Mouse (Mus musculus): ENCODE measurements around the gene Lrpprc. TPM values are rescaled to one million over a fixed set of nuclear protein-coding genes. Genes with fewer than 3 reads are reported as not detected.
A peak's percentile ranks its signal among the peaks of the same experiment; 100 is the strongest.

Lrpprc gene
- polyA plus RNA-seq, 1 experiment from 2014 or later: 54.8 TPM

GRCm38 (mm10) chr17:84707407-84707806, 83.2 kb downstream of the Lrpprc start:
- WGBS: 59% methylated on average over 4 of the region's 4 CpGs
- no peak overlapping the region for H3K4me2 ChIP-seq (replicated peaks; ENCODE audit: low read depth, low read length)
- no peaks in the 10 kb centered on the region for H3K27me3 ChIP-seq (ENCODE audit: insufficient read depth, low read length)
- H3K9ac ChIP-seq (replicated peaks; ENCODE audit: low read length): no peak overlapping the region
- no peak for ATAC-seq (ENCODE audit: low FRiP score, low TSS enrichment)
- H3K9me3 ChIP-seq (ENCODE audit: low read length): no peaks in the 10 kb centered on the region
- H3K36me3 ChIP-seq (ENCODE audit: insufficient read depth, low read length): peaks cover 36% of the 10 kb centered on the region
- no peak overlapping the region for H3K4me3 ChIP-seq (ENCODE audit: low read length)
- peaks cover 10% of the 10 kb centered on the region for H3K4me1 ChIP-seq (ENCODE audit: insufficient read depth, low read length)
- no peak overlapping the region for H3K27ac ChIP-seq (ENCODE audit: low read length)

- H3K4me2 ChIP-seq (replicated peaks; ENCODE audit: low read depth, low read length): no peak overlapping the region
- H3K9me3 ChIP-seq (ENCODE audit: low read length): no peaks in the 10 kb centered on the region
- peaks cover 24% of the 10 kb centered on the region for H3K4me1 ChIP-seq (ENCODE audit: insufficient read depth, low read length)
- H3K27me3 ChIP-seq (ENCODE audit: insufficient read depth, low read length): no peaks in the 10 kb centered on the region
- 28% methylated on average over 5 of the region's 5 CpGs for WGBS
- ATAC-seq (ENCODE audit: low FRiP score, low TSS enrichment): peak; percentile 10; the same call in 1 of the 2 replicates
- no peak overlapping the region for H3K9ac ChIP-seq (replicated peaks; ENCODE audit: low read length)
- H3K36me3 ChIP-seq (ENCODE audit: insufficient read depth, low read length): no peaks in the 10 kb centered on the region
- H3K27ac ChIP-seq (ENCODE audit: low read length): no peak overlapping the region
- H3K4me3 ChIP-seq (ENCODE audit: low read length): no peak overlapping the region
Observed at GRCm38 (mm10) chr17:84698727-84699126, 91.9 kb downstream of the Lrpprc start.

- Histone ChIP-seq H3K36me3 (ENCODE audit: insufficient read depth, low read length) (no peaks in the 10 kb centered on the region), H3K4me2 (replicated peaks; ENCODE audit: low read depth, low read length) (no peak overlapping the region), H3K9ac (replicated peaks; ENCODE audit: low read length) (no peak overlapping the region), H3K27ac (ENCODE audit: low read length) (no peak overlapping the region), H3K27me3 (ENCODE audit: insufficient read depth, low read length) (no peaks in the 10 kb centered on the region), H3K9me3 (ENCODE audit: low read length) (no peaks in the 10 kb centered on the region), H3K4me3 (ENCODE audit: low read length) (no peak overlapping the region), H3K4me1 (ENCODE audit: insufficient read depth, low read length) (peaks cover 11% of the 10 kb centered on the region)
- ATAC-seq (ENCODE audit: low FRiP score, low TSS enrichment): peak; percentile 59
- WGBS: 17% methylated on average over 6 of the region's 6 CpGs
Observed at GRCm38 (mm10) chr17:84696537-84696936, 94.1 kb downstream of the Lrpprc start.

- no peak overlapping the region for H3K4me2 ChIP-seq (replicated peaks; ENCODE audit: low read depth, low read length)
- peaks cover 8% of the 10 kb centered on the region for H3K4me1 ChIP-seq (ENCODE audit: insufficient read depth, low read length)
- no peaks in the 10 kb centered on the region for H3K36me3 ChIP-seq (ENCODE audit: insufficient read depth, low read length)
- no peak for ATAC-seq (ENCODE audit: low FRiP score, low TSS enrichment)
- no peak overlapping the region for H3K4me3 ChIP-seq (ENCODE audit: low read length)
- H3K27ac ChIP-seq (ENCODE audit: low read length): no peak overlapping the region
- H3K9ac ChIP-seq (replicated peaks; ENCODE audit: low read length): no peak overlapping the region
- no peaks in the 10 kb centered on the region for H3K9me3 ChIP-seq (ENCODE audit: low read length)
- WGBS: 70% methylated on average over 2 of the region's 2 CpGs
- no peaks in the 10 kb centered on the region for H3K27me3 ChIP-seq (ENCODE audit: insufficient read depth, low read length)
Observed at GRCm38 (mm10) chr17:84693741-84694140, 96.8 kb downstream of the Lrpprc start.

- no peaks in the 10 kb centered on the region for H3K36me3 ChIP-seq (ENCODE audit: insufficient read depth, low read length)
- H3K9ac ChIP-seq (replicated peaks; ENCODE audit: low read length): no peak overlapping the region
- 0 out of 2 replicates have a peak, but pooled peaks cover 2% of the 10 kb centered on the region for H3K4me1 ChIP-seq (ENCODE audit: insufficient read depth, low read length)
- ATAC-seq (ENCODE audit: low FRiP score, low TSS enrichment): no peak
- H3K4me3 ChIP-seq (ENCODE audit: low read length): no peak overlapping the region
- no peak overlapping the region for H3K27ac ChIP-seq (ENCODE audit: low read length)
- H3K27me3 ChIP-seq (ENCODE audit: insufficient read depth, low read length): no peaks in the 10 kb centered on the region
- no peak overlapping the region for H3K4me2 ChIP-seq (replicated peaks; ENCODE audit: low read depth, low read length)
- 67% methylated on average over 5 of the region's 5 CpGs for WGBS
- H3K9me3 ChIP-seq (ENCODE audit: low read length): no peaks in the 10 kb centered on the region
Observed at GRCm38 (mm10) chr17:84690111-84690510, 100.5 kb downstream of the Lrpprc start.

- Histone ChIP-seq H3K4me1 (ENCODE audit: insufficient read depth, low read length) (0 out of 2 replicates have a peak, but pooled peaks cover 5% of the 10 kb centered on the region), H3K4me3 (ENCODE audit: low read length) (no peak overlapping the region), H3K9ac (replicated peaks; ENCODE audit: low read length) (no peak overlapping the region), H3K36me3 (ENCODE audit: insufficient read depth, low read length) (no peaks in the 10 kb centered on the region), H3K27ac (ENCODE audit: low read length) (no peak overlapping the region), H3K9me3 (ENCODE audit: low read length) (no peaks in the 10 kb centered on the region), H3K4me2 (replicated peaks; ENCODE audit: low read depth, low read length) (no peak overlapping the region), H3K27me3 (ENCODE audit: insufficient read depth, low read length) (no peaks in the 10 kb centered on the region)
- no peak for ATAC-seq (ENCODE audit: low FRiP score, low TSS enrichment)
- WGBS: 77% methylated on average over 5 of the region's 5 CpGs
Observed at GRCm38 (mm10) chr17:84689316-84689715, 101.3 kb downstream of the Lrpprc start.

GRCm38 (mm10) chr17:84688834-84689233, 101.8 kb downstream of the Lrpprc start:
- Histone ChIP-seq H3K36me3 (ENCODE audit: insufficient read depth, low read length) (no peaks in the 10 kb centered on the region), H3K4me2 (replicated peaks; ENCODE audit: low read depth, low read length) (no peak overlapping the region), H3K27me3 (ENCODE audit: insufficient read depth, low read length) (no peaks in the 10 kb centered on the region), H3K9ac (replicated peaks; ENCODE audit: low read length) (no peak overlapping the region), H3K9me3 (ENCODE audit: low read length) (no peaks in the 10 kb centered on the region), H3K4me1 (ENCODE audit: insufficient read depth, low read length) (peaks cover 10% of the 10 kb centered on the region), H3K4me3 (ENCODE audit: low read length) (no peak overlapping the region), H3K27ac (ENCODE audit: low read length) (no peak overlapping the region)
- 90% methylated on average over 11 of the region's 11 CpGs for WGBS
- no peak for ATAC-seq (ENCODE audit: low FRiP score, low TSS enrichment)

- WGBS: 70% methylated on average over 5 of the region's 5 CpGs
Observed at GRCm38 (mm10) chr17:84687994-84688393, 102.6 kb downstream of the Lrpprc start.

GRCm38 (mm10) chr17:84685286-84685685, 105.3 kb downstream of the Lrpprc start:
- Histone ChIP-seq H3K36me3 (ENCODE audit: insufficient read depth, low read length) (no peaks in the 10 kb centered on the region), H3K4me3 (ENCODE audit: low read length) (no peak overlapping the region), H3K9ac (replicated peaks; ENCODE audit: low read length) (no peak overlapping the region), H3K4me1 (ENCODE audit: insufficient read depth, low read length) (peaks cover 14% of the 10 kb centered on the region), H3K27me3 (ENCODE audit: insufficient read depth, low read length) (no peaks in the 10 kb centered on the region), H3K27ac (ENCODE audit: low read length) (no peak overlapping the region), H3K9me3 (ENCODE audit: low read length) (no peaks in the 10 kb centered on the region), H3K4me2 (replicated peaks; ENCODE audit: low read depth, low read length) (no peak overlapping the region)
- 65% methylated on average over 4 of the region's 4 CpGs for whole genome bisulfite sequencing
- ATAC-seq (ENCODE audit: low FRiP score, low TSS enrichment): no peak

More at GRCm38 (mm10) chr17:84687994-84688393, 102.6 kb downstream of the Lrpprc start:
- Histone ChIP-seq H3K4me1 (ENCODE audit: insufficient read depth, low read length) (peaks cover 11% of the 10 kb centered on the region), H3K9ac (replicated peaks; ENCODE audit: low read length) (no peak overlapping the region), H3K27me3 (ENCODE audit: insufficient read depth, low read length) (no peaks in the 10 kb centered on the region), H3K9me3 (ENCODE audit: low read length) (no peaks in the 10 kb centered on the region), H3K4me2 (replicated peaks; ENCODE audit: low read depth, low read length) (no peak overlapping the region), H3K4me3 (ENCODE audit: low read length) (no peak overlapping the region), H3K27ac (ENCODE audit: low read length) (no peak overlapping the region), H3K36me3 (ENCODE audit: insufficient read depth, low read length) (no peaks in the 10 kb centered on the region)
- no peak for ATAC-seq (ENCODE audit: low FRiP score, low TSS enrichment)

GRCm38 (mm10) chr17:84684284-84684683, 106.3 kb downstream of the Lrpprc start:
- Histone ChIP-seq H3K4me3 (ENCODE audit: low read length) (no peak overlapping the region), H3K27me3 (ENCODE audit: insufficient read depth, low read length) (no peaks in the 10 kb centered on the region), H3K4me2 (replicated peaks; ENCODE audit: low read depth, low read length) (no peak overlapping the region), H3K27ac (ENCODE audit: low read length) (no peak overlapping the region), H3K9ac (replicated peaks; ENCODE audit: low read length) (no peak overlapping the region), H3K36me3 (ENCODE audit: insufficient read depth, low read length) (no peaks in the 10 kb centered on the region), H3K4me1 (ENCODE audit: insufficient read depth, low read length) (peaks cover 14% of the 10 kb centered on the region), H3K9me3 (ENCODE audit: low read length) (no peaks in the 10 kb centered on the region)
- 26% methylated on average over 6 of the region's 6 CpGs for WGBS
- no peak; the same call in 1 of the 2 replicates for ATAC-seq (ENCODE audit: low FRiP score, low TSS enrichment)
